Mouse (Mus musculus) layer of hippocampus, postnatal 36 days (tissue): ENCODE results near the gene Nop16. TPM values are rescaled to one million over a fixed set of nuclear protein-coding genes. Genes with fewer than 3 reads are reported as not detected.

ENCODE experiments used
- DNase-seq, 2 experiments: peaks; one replicate each; pipeline ENCODE4 v3.0.0; 2022
- total RNA-seq, 2 experiments: library from RNA; stranded (reverse); gene quantifications; 2 replicates each; pipeline ENCODE4 v1.2.3; 2021

Gene Nop16
- total RNA-seq, 2 experiments from 2014 or later = 25.6 to 28.0 TPM

GRCm38 (mm10) chr13:54596107-54596690 lies 6.3 kb upstream of the Nop16 start:
- no peak for DNase-seq

- peak in 1 of 2 experiments; percentile 19 for DNase-seq
These were observed 3.7 kb upstream of the Nop16 start for GRCm38 (mm10) chr13:54593617-54594016.

- no peak for DNase-seq
These were observed 2.0 kb upstream of the Nop16 start for GRCm38 (mm10) chr13:54591776-54592356.

GRCm38 (mm10) chr13:54589414-54589995 lies 385 bp downstream of the Nop16 start:
- DNase-seq = no peak

- DNase-seq = no peak
These were observed 4.1 kb downstream of the Nop16 start for GRCm38 (mm10) chr13:54585831-54586230.

- DNase-seq = no peak
These were observed 7.0 kb downstream of the Nop16 start for GRCm38 (mm10) chr13:54582860-54583259.

- DNase-seq = peak; percentile 19 to 29
These were observed 7.8 kb downstream of the Nop16 start for GRCm38 (mm10) chr13:54582126-54582525.

GRCm38 (mm10) chr13:54581385-54581784 lies 8.5 kb downstream of the Nop16 start:
- DNase-seq = no peak

- no peak for DNase-seq
These were observed 12.0 kb downstream of the Nop16 start for GRCm38 (mm10) chr13:54577652-54578507.

- no peak for DNase-seq
These were observed 14.4 kb downstream of the Nop16 start for GRCm38 (mm10) chr13:54575489-54575888.

- DNase-seq = peak; percentile 80
These were observed 14.9 kb downstream of the Nop16 start, which contains the start of gene Arl10 for GRCm38 (mm10) chr13:54574854-54575481. Gene Arl10, plus strand, starts transcription at chr13:54575015.

- DNase-seq = no peak
These were observed 17.3 kb downstream of the Nop16 start for GRCm38 (mm10) chr13:54572621-54573020.

GRCm38 (mm10) chr13:54571637-54572036 lies 18.3 kb downstream of the Nop16 start:
- no peak for DNase-seq

- no peak for DNase-seq
These were observed 19.2 kb downstream of the Nop16 start for GRCm38 (mm10) chr13:54570736-54571135.

GRCm38 (mm10) chr13:54569282-54569681 lies 20.6 kb downstream of the Nop16 start:
- DNase-seq = no peak

- no peak for DNase-seq
These were observed 21.5 kb downstream of the Nop16 start for GRCm38 (mm10) chr13:54568380-54568779.

GRCm38 (mm10) chr13:54565594-54566345 lies 24.1 kb downstream of the Nop16 start:
- DNase-seq = peak in 1 of 2 experiments; percentile 34

- DNase-seq = peak; percentile 93 to 94
These were observed 24.7 kb downstream of the Nop16 start, which contains the start of gene 4833439L19Rik for GRCm38 (mm10) chr13:54565201-54565581. Gene 4833439L19Rik, minus strand, starts transcription at chr13:54565435.

- no peak for DNase-seq
These were observed 25.4 kb downstream of the Nop16 start for GRCm38 (mm10) chr13:54564232-54565200.

- DNase-seq = no peak
These were observed 27.3 kb downstream of the Nop16 start for GRCm38 (mm10) chr13:54562562-54562961.
